Mouse (Mus musculus): ENCODE results near the gene Astn2. TPM values are rescaled to one million over a fixed set of nuclear protein-coding genes. Genes with fewer than 3 reads are reported as not detected.

The Astn2 gene
- polyA plus RNA-seq, 1 experiment from 2014 or later: 1.1 TPM

DNA sequence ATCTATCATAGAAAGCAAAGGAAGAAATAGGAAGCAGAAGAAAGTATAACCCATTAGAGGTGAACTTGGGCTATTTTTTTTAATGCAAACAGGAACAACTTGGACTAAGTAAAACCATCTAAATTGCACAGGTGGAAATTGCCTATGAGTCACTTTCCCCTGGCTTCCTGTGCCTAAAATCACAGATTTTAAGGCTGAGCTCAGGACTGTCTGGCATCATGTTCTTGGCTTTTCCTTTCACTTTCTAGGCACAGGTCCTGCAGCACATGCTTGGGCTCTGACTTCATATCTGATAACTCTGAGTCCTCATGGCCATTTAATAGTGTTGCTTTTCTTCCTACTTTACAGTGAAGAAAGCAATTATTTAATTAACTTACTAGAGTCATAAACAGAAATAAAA is 161.7 kb downstream of the Astn2 start:
- ATAC-seq (ENCODE audit: insufficient number of reproducible peaks, insufficient read depth, low FRiP score, low TSS enrichment, low read depth): no peak
- Histone ChIP-seq H3K27ac (no peak overlapping the region), H3K27me3 (no peaks in the 10 kb centered on the region), H3K4me3 (no peak overlapping the region), H3K4me2 (no peak overlapping the region), H3K9me3 (no peaks in the 10 kb centered on the region), H3K9ac (no peak overlapping the region), H3K4me1 (no peaks in the 10 kb centered on the region), H3K36me3 (no peaks in the 10 kb centered on the region)

DNA sequence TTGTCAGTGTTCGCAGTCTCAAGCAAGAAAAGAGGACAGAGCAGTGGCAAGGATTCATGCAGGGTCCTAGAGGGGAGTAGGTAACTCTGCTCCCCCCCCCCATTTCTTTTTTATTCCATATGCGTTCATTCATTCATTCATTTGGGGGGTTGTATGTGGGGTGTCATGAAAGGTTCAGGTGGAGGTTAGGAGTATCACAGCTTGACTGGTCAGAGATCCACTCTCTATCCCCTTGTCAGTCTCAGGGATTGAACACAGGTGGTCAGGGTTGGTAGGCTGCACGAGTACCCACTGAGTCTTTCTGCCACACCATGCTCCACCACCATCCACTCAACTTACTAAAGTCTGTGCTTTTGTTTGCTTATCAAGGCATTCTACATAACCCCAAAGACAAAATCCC is 171.6 kb downstream of the Astn2 start:
- 78% methylated on average over 3 of the region's 3 CpGs for WGBS
- no peaks in the 10 kb centered on the region for H3K27me3 ChIP-seq
- H3K27ac ChIP-seq: no peak overlapping the region
- no peak overlapping the region for H3K4me2 ChIP-seq
- 0 out of 2 replicates have a peak, but pooled peaks cover 7% of the 10 kb centered on the region for H3K4me1 ChIP-seq
- no peaks in the 10 kb centered on the region for H3K9me3 ChIP-seq
- ATAC-seq (ENCODE audit: insufficient number of reproducible peaks, insufficient read depth, low FRiP score, low TSS enrichment, low read depth): no peak
- no peak overlapping the region for H3K9ac ChIP-seq
- H3K36me3 ChIP-seq: no peaks in the 10 kb centered on the region
- H3K4me3 ChIP-seq: no peak overlapping the region

DNA sequence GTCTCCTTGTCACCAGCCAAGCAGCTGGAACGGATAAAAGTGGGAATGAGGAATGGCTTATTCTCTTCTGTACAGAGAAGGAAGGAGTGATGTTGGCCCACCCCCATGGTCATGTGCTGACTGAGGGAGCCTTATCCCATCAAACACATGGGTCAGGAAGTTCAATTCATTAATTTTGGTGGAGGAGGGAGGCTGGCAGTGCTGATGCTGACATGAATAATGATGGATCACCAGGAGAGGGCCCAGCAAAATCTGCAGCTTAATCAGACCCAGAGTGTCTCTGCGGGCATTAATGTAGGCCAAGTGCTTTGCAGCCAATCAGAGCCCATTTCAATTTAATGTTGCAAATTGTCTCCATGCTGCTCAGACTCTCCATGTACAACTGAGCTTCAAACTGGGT is 172.1 kb downstream of the Astn2 start:
- Histone ChIP-seq H3K9me3 (no peaks in the 10 kb centered on the region), H3K27ac (no peak overlapping the region)
- ATAC-seq (ENCODE audit: insufficient number of reproducible peaks, insufficient read depth, low FRiP score, low TSS enrichment, low read depth): 0 out of 2 replicates have a peak, but pooled peaks have one; percentile 52

DNA sequence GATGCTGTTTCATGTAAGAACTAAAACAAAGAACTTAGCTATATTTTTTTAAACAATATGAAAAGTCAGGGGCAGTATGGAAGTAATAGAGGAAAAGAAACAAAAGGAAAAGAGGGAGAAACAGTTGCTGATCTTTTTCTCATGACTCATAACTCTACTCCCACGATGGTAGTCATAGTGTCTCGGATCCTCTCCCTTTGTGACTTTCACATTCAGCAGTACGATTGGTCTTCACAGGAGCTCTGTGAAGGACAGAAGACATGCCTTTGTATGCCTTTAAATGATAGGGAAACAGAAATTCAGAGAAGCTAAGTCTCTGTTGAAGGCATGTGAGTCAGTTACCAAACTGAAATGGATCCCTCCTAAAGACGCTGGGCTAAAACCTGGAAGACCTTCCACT is 173.7 kb downstream of the Astn2 start:
- H3K27ac ChIP-seq: no peak overlapping the region
- H3K36me3 ChIP-seq: no peaks in the 10 kb centered on the region
- no peak for ATAC-seq (ENCODE audit: insufficient number of reproducible peaks, insufficient read depth, low FRiP score, low TSS enrichment, low read depth)
- H3K27me3 ChIP-seq: no peaks in the 10 kb centered on the region
- H3K4me3 ChIP-seq: no peak overlapping the region
- H3K9me3 ChIP-seq: no peaks in the 10 kb centered on the region
- WGBS: 89% methylated on average over 4 of the region's 4 CpGs
- 0 out of 2 replicates have a peak, but pooled peaks cover 7% of the 10 kb centered on the region for H3K4me1 ChIP-seq
- H3K4me2 ChIP-seq: no peak overlapping the region
- no peak overlapping the region for H3K9ac ChIP-seq

More for the DNA sequence above, 172.1 kb downstream of the Astn2 start:
- no peak overlapping the region for H3K4me2 ChIP-seq
- no peak overlapping the region for H3K4me3 ChIP-seq
- no peaks in the 10 kb centered on the region for H3K27me3 ChIP-seq
- 33% methylated on average over 2 of the region's 2 CpGs for WGBS
- 0 out of 2 replicates have a peak, but pooled peaks cover 7% of the 10 kb centered on the region for H3K4me1 ChIP-seq
- no peak overlapping the region for H3K9ac ChIP-seq
- no peaks in the 10 kb centered on the region for H3K36me3 ChIP-seq

DNA sequence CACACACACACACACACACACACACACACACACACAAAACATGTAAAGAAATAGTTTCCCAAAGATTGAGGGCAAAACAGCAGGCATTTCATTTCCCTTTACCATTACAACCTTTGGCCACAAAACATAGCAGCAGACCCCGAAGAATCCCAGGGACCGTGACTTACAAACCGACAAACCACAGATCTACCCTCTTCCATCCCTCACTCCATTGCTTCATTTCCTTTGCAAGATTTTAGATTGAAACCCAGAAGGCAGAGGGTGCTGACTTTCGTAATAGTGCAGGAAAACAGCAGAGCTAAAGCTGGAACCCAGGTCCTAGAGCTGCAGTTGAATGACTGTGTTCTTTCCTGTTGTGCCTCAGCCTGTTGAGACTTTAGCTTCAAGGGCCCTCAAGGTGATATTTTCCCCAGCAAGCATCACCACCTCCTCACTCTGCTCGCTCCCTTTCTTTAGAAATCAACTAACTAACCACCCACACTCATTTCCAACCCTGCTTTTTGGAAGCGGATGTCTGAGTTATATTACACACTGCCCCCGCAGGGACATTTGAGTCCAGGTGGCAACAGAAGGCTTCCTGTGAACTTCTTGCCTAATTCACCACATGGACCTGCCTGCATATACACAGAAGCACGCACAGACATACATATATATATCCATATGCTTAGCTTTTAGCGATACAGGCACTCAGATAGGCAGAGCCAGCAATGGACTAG is 181.7 kb downstream of the Astn2 start:
- ATAC-seq (ENCODE audit: insufficient number of reproducible peaks, insufficient read depth, low FRiP score, low TSS enrichment, low read depth): no peak
- Histone ChIP-seq H3K4me1 (no peaks in the 10 kb centered on the region), H3K36me3 (no peaks in the 10 kb centered on the region), H3K4me3 (no peak overlapping the region), H3K4me2 (no peak overlapping the region), H3K27me3 (no peaks in the 10 kb centered on the region), H3K9me3 (no peaks in the 10 kb centered on the region), H3K27ac (no peak overlapping the region), H3K9ac (no peak overlapping the region)
- WGBS: 79% methylated on average over 9 of the region's 9 CpGs

DNA sequence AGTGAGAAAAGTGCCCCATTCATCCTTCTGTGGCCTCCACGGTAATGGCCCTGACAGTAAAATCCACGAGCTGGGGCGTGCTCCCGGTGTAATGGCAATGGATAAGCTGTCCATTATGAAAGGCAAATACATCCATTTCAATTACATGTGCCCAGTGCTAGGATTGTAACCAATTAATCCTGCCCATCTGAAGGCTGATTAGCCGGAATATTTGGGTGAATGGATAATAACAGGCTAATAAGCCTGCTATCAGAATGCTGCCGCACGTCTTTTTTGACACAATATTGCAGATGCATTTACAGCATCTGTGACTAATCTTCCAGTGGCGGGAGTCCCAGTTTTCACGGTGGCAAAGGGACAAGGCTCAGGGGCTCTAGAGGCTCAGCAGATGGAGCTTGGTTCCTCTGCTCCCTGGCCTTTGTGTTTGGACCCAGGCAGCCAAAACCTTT is 189.2 kb downstream of the Astn2 start:
- Histone ChIP-seq H3K4me2 (no peak overlapping the region), H3K36me3 (no peaks in the 10 kb centered on the region), H3K9ac (no peak overlapping the region), H3K9me3 (no peaks in the 10 kb centered on the region), H3K27ac (no peak overlapping the region), H3K4me1 (no peaks in the 10 kb centered on the region), H3K27me3 (no peaks in the 10 kb centered on the region), H3K4me3 (no peak overlapping the region)
- WGBS: 45% methylated on average over 9 of the region's 9 CpGs
- ATAC-seq (ENCODE audit: insufficient number of reproducible peaks, insufficient read depth, low FRiP score, low TSS enrichment, low read depth): no peak

DNA sequence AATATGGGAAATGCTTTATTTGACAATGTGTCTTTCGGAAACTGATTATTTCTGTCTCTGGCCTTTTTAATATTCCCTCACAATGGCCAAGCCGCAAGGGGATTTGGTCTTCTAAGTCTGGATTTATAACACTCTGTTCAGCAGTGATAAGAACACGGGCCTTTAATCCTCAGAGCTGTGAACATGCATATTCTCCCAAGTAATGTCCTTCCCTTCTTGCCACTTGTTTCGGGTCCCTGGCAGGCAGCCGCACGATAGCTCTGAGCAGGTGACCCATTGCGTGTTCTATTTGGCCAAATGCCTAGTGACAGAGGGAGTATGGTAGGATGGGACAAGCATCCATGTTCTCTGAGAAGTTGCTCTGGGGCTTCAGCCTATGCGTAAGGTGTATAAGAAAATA is 214.8 kb downstream of the Astn2 start:
- no peak for ATAC-seq (ENCODE audit: insufficient number of reproducible peaks, insufficient read depth, low FRiP score, low TSS enrichment, low read depth)
- H3K27ac ChIP-seq: no peak overlapping the region
- no peak overlapping the region for H3K4me3 ChIP-seq
- no peak overlapping the region for H3K4me2 ChIP-seq
- WGBS: 92% methylated on average over 8 of the region's 8 CpGs
- no peaks in the 10 kb centered on the region for H3K36me3 ChIP-seq
- no peaks in the 10 kb centered on the region for H3K27me3 ChIP-seq
- no peak overlapping the region for H3K9ac ChIP-seq
- no peaks in the 10 kb centered on the region for H3K9me3 ChIP-seq
- H3K4me1 ChIP-seq: no peaks in the 10 kb centered on the region

DNA sequence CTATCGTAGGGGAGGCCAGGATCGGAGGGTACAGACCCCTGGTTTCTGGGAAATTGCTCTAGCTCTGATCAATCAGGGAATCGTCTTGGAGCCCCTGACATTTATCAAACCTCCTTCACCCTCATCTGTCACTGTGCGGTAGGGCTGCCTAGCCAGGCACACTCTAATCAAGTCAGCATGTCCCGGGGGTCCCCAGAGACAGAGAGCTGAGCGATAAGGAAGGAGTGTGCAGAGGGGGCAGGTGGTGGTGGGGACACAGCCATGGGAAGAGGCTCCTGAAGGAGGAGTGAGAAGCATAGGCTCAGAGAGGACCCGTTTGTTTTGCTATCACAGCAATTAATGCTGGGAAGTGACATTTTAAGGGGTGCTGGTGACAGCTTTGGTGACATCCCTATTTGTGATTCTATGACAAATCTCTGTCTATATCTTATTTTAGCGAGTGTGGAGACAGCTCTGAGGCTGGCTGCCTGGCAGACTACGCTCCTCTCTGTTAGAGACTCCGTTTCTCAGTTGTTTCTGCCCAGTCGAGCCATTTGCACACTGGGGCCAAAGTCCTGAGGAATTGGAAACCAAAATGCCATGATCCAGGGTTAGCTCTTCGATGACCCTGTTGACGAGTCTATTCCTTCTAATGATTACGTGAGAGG is 228.4 kb downstream of the Astn2 start:
- H3K9me3 ChIP-seq: no peaks in the 10 kb centered on the region
- no peak overlapping the region for H3K9ac ChIP-seq
- ATAC-seq (ENCODE audit: insufficient number of reproducible peaks, insufficient read depth, low FRiP score, low TSS enrichment, low read depth): no peak
- H3K27me3 ChIP-seq: no peaks in the 10 kb centered on the region
- no peak overlapping the region for H3K4me3 ChIP-seq
- H3K27ac ChIP-seq: no peak overlapping the region
- H3K4me1 ChIP-seq: no peaks in the 10 kb centered on the region; the same call in 1 of the 2 replicates
- H3K4me2 ChIP-seq: no peak overlapping the region
- H3K36me3 ChIP-seq: no peaks in the 10 kb centered on the region
- WGBS: 59% methylated on average over 14 of the region's 14 CpGs

DNA sequence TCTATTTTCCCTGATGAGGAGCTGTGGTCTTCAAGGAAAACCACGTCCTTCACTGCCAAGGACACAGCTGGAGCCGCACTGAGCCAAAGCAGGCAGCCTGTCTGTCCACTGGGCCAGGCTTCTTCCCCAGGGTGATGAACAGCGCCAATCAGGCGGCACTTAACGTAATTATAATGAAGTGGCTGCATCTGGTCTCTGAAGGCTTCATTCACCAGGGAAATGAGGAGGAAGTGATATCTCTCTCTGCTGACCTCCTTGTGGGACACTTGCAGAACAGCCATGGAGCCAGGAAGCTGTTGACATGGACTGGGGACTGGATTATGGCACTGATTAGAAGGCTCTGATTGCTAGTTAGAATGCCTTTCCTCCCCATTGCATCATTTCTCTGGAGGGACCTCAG is 232.8 kb downstream of the Astn2 start:
- no peaks in the 10 kb centered on the region for H3K27me3 ChIP-seq
- H3K4me3 ChIP-seq: no peak overlapping the region
- 63% methylated on average over 5 of the region's 5 CpGs for WGBS
- no peaks in the 10 kb centered on the region for H3K36me3 ChIP-seq
- H3K9ac ChIP-seq: no peak overlapping the region
- H3K4me2 ChIP-seq: no peak overlapping the region
- no peak overlapping the region for H3K27ac ChIP-seq
- H3K9me3 ChIP-seq: no peaks in the 10 kb centered on the region
- no peaks in the 10 kb centered on the region; the same call in 1 of the 2 replicates for H3K4me1 ChIP-seq
- ATAC-seq (ENCODE audit: insufficient number of reproducible peaks, insufficient read depth, low FRiP score, low TSS enrichment, low read depth): no peak

DNA sequence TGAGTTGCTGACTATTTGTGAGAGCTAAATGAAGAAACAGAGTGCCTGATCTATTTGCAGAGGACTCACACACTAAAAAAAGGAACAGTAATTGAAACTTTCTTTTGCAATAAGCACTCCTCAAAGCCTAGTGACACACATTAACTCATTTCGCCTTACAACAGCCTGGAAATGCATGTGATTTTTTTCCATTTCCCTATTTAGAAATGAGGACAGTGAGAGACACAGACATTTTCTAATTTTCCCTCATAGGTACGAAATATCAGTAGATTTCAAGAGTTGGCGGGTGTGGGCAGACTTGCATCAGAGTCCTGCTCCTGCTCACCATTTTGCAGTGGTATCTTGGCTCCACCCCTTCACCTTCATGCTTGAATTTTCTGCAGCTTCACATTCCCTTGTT is 233.6 kb downstream of the Astn2 start:
- Histone ChIP-seq H3K4me3 (no peak overlapping the region), H3K4me1 (no peaks in the 10 kb centered on the region; the same call in 1 of the 2 replicates), H3K9me3 (no peaks in the 10 kb centered on the region), H3K4me2 (no peak overlapping the region), H3K36me3 (no peaks in the 10 kb centered on the region), H3K27ac (no peak overlapping the region), H3K27me3 (no peaks in the 10 kb centered on the region), H3K9ac (no peak overlapping the region)
- ATAC-seq (ENCODE audit: insufficient number of reproducible peaks, insufficient read depth, low FRiP score, low TSS enrichment, low read depth): no peak
- WGBS: 91% methylated on average over 3 of the region's 3 CpGs

DNA sequence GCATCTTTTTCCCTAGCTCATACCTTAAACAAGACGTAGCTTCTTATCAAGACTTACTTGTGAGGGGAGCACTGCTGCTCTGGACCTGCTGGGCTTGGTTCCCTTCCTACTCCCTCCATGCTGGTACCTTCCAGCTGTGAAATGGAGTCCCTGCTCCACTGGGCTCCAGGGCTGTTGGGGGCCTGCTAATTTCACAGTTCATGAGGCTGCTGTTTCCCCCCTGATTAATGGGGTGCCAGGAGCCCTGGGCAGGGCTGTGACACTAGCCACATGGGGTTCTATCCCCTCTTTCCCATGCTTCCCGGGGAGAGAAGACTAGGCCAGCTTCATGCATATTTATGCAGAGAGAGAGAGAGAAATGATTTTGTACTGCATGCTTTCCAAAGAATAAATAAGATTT is 234.9 kb downstream of the Astn2 start:
- Histone ChIP-seq H3K36me3 (no peaks in the 10 kb centered on the region), H3K9ac (no peak overlapping the region), H3K9me3 (no peaks in the 10 kb centered on the region), H3K4me3 (no peak overlapping the region), H3K27me3 (no peaks in the 10 kb centered on the region), H3K27ac (no peak overlapping the region), H3K4me2 (no peak overlapping the region), H3K4me1 (no peaks in the 10 kb centered on the region; the same call in 1 of the 2 replicates)
- ATAC-seq (ENCODE audit: insufficient number of reproducible peaks, insufficient read depth, low FRiP score, low TSS enrichment, low read depth): no peak
- 57% methylated on average over 2 of the region's 2 CpGs for WGBS

DNA sequence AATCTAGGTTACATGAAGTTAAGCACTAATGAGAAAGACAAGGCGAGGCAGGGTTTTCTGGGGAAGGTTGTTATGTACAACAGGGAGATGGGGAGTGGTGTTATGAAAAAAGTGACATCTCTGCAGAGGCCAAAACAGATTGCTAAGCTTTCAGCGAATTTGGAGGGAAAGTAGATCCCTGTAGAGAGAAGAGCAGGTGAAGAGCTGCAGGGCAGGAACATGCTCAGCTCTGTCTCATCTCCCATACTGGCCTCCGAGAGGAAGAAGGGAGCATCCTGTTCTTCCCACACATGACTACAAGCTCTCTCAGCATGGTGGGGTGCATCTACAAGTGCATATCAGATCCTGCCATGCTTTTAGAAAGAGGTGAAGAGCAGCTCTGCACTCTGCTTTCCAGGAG is 245.7 kb downstream of the Astn2 start:
- no peak overlapping the region for H3K27ac ChIP-seq
- ATAC-seq (ENCODE audit: insufficient number of reproducible peaks, insufficient read depth, low FRiP score, low TSS enrichment, low read depth): no peak
- no peaks in the 10 kb centered on the region for H3K9me3 ChIP-seq
- no peak overlapping the region for H3K4me3 ChIP-seq
- no peaks in the 10 kb centered on the region for H3K36me3 ChIP-seq
- no peaks in the 10 kb centered on the region for H3K27me3 ChIP-seq
- no peaks in the 10 kb centered on the region for H3K4me1 ChIP-seq
- WGBS: 65% methylated on average over 3 of the region's 3 CpGs
- H3K4me2 ChIP-seq: no peak overlapping the region
- no peak overlapping the region for H3K9ac ChIP-seq

All from embryonic facial prominence, embryonic 13.5 days (tissue).